Mouse (Mus musculus): ENCODE data around the gene Zcchc18. TPM values are rescaled to one million over a fixed set of nuclear protein-coding genes. Genes with fewer than 3 reads are reported as not detected.
A peak's percentile ranks its signal among the peaks of the same experiment; 100 is the strongest.

Gene Zcchc18
- total and polyA plus RNA-seq, 3 experiments = 0.04 to 0.61 TPM; not detected in 1

DNA sequence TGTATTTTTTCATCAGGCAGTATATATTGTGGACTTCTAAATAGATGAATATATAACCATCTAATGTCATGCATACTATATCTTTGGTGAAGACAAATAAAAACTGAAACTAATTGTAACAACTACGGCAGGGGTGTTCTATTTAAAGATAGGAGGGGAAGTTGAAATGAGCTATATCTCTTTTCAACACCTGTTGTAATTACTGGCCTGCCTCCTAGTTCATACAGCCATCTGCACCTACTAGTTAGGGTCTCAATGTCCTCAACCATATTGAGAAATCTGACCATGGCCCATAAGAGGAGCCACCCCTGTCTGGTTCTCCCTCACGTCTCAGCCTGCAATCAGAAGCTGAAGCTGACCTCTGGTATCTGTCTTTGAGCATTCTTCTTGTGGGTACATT is 3.3 kb downstream of the Zcchc18 start:
- no peak overlapping the region for H3K27ac ChIP-seq (ENCODE audit: control insufficient read depth, low read depth, low read length)
- no peaks in the 10 kb centered on the region for H3K9me3 ChIP-seq (replicated peaks; ENCODE audit: insufficient read depth, low read length)
- peak overlapping the region in 1 of 2 experiments; percentile 29; a peak in 1 of 4 replicates for H3K4me3 ChIP-seq (ENCODE audit: control insufficient read depth in 1 of 2, insufficient read depth in 1 of 2, low read depth in 2 of 2, low read length in 2 of 2)
- H3K4me1 ChIP-seq (ENCODE audit: control insufficient read depth in 1 of 2, insufficient read depth in 2 of 2, low read length in 2 of 2) = peaks cover 8 to 9% of the 10 kb centered on the region in 2 experiments; a peak in 3 of 4 replicates
- no peaks in the 10 kb centered on the region for H3K27me3 ChIP-seq (ENCODE audit: control insufficient read depth in 1 of 2, insufficient read depth in 2 of 2, low read length in 2 of 2)
- no peaks in the 10 kb centered on the region for H3K79me2 ChIP-seq (ENCODE audit: control insufficient read depth, insufficient read depth, low read length, poor library complexity)
- TF ChIP-seq ETS1 (IDR thresholded peaks at IDR 0.05; ENCODE audit: low read depth, low read length) (peak; percentile 55), MAZ (IDR thresholded peaks at IDR 0.05; ENCODE audit: low read depth, low read length) (no peak), GATA1 (IDR thresholded peaks at IDR 0.05; ENCODE audit: low read depth, low read length) (no peak), HCFC1 (IDR thresholded peaks at IDR 0.05; ENCODE audit: low read depth, low read length) (no peak), CHD1 (IDR thresholded peaks at IDR 0.05; ENCODE audit: low read depth, low read length) (no peak), POLR2AphosphoS2 (IDR thresholded peaks at IDR 0.05; ENCODE audit: low read length) (no peak), RCOR1 (IDR thresholded peaks at IDR 0.05; ENCODE audit: low read depth, low read length) (no peak), TBP (IDR thresholded peaks at IDR 0.05; ENCODE audit: low read depth, low read length) (no peak), EP300 (IDR thresholded peaks at IDR 0.05; ENCODE audit: low read depth in 1 of 2, low read length in 2 of 2) (peak; percentile 39 to 50), MXI1 (IDR thresholded peaks at IDR 0.05; ENCODE audit: low read depth, low read length) (no peak), ZMIZ1 (IDR thresholded peaks at IDR 0.05; ENCODE audit: low read depth, low read length) (no peak), TCF12 (IDR thresholded peaks at IDR 0.05; ENCODE audit: low read depth, low read length) (peak; percentile 65), TAL1 (IDR thresholded peaks at IDR 0.05; ENCODE audit: low read length) (peak; percentile 51), POLR2AphosphoS5 (IDR thresholded peaks at IDR 0.05; ENCODE audit: borderline replicate concordance, low read depth, low read length) (no peak), RAD21 (IDR thresholded peaks at IDR 0.05; ENCODE audit: low read depth, low read length) (no peak), GABPA (IDR thresholded peaks at IDR 0.05; ENCODE audit: low read depth, low read length) (no peak), NELFE (IDR thresholded peaks at IDR 0.05; ENCODE audit: low read depth, low read length) (no peak), MYB (IDR thresholded peaks at IDR 0.05; ENCODE audit: low read depth, low read length) (no peak), KAT2A (conservative IDR thresholded peaks at IDR 0.05; ENCODE audit: low read depth, low read length) (no peak)
- peak; percentile 32 for DNase-seq (ENCODE audit: low read depth, low spot score)
- peaks cover 0 to 20% of the 10 kb centered on the region in 2 experiments; a peak in 2 of 4 replicates for H3K36me3 ChIP-seq (ENCODE audit: control insufficient read depth in 1 of 2, insufficient read depth in 2 of 2, low read length in 2 of 2)
- no peak overlapping the region for H3K9ac ChIP-seq (ENCODE audit: control insufficient read depth, low read depth, low read length, poor library complexity, severe bottlenecking)

DNA sequence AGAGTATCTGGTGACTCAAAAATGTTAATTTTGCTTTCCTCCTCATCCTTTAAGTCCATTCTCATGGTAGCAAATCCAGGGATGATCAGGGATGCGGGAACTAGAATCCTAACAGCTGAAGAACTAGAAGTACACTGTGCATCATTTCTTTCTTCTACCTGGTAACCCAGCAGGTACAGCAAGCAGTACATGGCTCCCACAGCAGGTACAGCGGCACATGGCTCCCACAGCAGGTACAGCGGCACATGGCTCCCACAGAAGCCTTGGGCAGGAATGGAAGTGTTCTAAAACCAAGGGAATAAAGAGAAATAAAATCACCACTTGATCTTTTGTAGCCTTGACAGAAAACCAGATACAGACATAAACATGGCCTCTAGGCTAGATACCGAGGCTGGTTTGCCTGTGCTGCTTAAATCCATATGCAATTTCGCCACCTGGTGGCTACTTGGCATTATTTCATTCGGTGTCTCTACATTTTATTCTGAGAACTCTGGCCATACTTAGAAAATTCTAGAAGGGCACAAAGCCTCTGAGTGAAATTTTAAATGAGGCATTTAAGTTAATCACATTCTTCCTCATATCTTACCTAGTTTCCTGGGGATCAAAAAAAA is 22.2 kb downstream of the Zcchc18 start:
- TF ChIP-seq MYC (IDR thresholded peaks at IDR 0.05; ENCODE audit: low read depth, low read length) (no peak), NRF1 (IDR thresholded peaks at IDR 0.05; ENCODE audit: insufficient read depth, low read depth, low read length, poor library complexity, severe bottlenecking) (no peak), SMC3 (IDR thresholded peaks at IDR 0.05; ENCODE audit: low read depth, low read length) (peak; percentile 83), MXI1 (IDR thresholded peaks at IDR 0.05; ENCODE audit: low read depth, low read length) (no peak), MYB (IDR thresholded peaks at IDR 0.05; ENCODE audit: low read depth, low read length) (no peak), ZMIZ1 (IDR thresholded peaks at IDR 0.05; ENCODE audit: low read depth, low read length) (no peak), HCFC1 (IDR thresholded peaks at IDR 0.05; ENCODE audit: low read depth, low read length) (no peak), BHLHE40 (IDR thresholded peaks at IDR 0.05; ENCODE audit: borderline replicate concordance, low read depth, low read length) (no peak), E2F4 (IDR thresholded peaks at IDR 0.05; ENCODE audit: borderline replicate concordance, low read depth, low read length) (no peak), ZC3H11A (IDR thresholded peaks at IDR 0.05; ENCODE audit: low read depth, low read length) (peak; percentile 49; the same call in 1 of the 2 replicates), RAD21 (IDR thresholded peaks at IDR 0.05; ENCODE audit: low read depth, low read length) (peak; percentile 69), CTCF (IDR thresholded peaks at IDR 0.05 in 2 of 3, conservative IDR thresholded peaks at IDR 0.05 in 1 of 3; ENCODE audit: control insufficient read depth in 1 of 3, insufficient read depth in 1 of 3, low read depth in 2 of 3, low read length in 3 of 3, poor library complexity in 1 of 3, severe bottlenecking in 1 of 3) (peak; percentile 46 to 87 (median 71)), CHD1 (IDR thresholded peaks at IDR 0.05; ENCODE audit: low read depth, low read length) (no peak)
- peak; percentile 87 for DNase-seq (ENCODE audit: low read depth, low spot score)
- Histone ChIP-seq H3K79me2 (ENCODE audit: control insufficient read depth, insufficient read depth, low read length, poor library complexity) (no peaks in the 10 kb centered on the region), H3K27ac (ENCODE audit: control insufficient read depth, low read depth, low read length) (no peak overlapping the region), H3K9me3 (replicated peaks; ENCODE audit: insufficient read depth, low read length) (no peaks in the 10 kb centered on the region), H3K4me3 (ENCODE audit: control insufficient read depth in 1 of 2, insufficient read depth in 1 of 2, low read depth in 2 of 2, low read length in 2 of 2) (no peak overlapping the region), H3K36me3 (ENCODE audit: control insufficient read depth in 1 of 2, insufficient read depth in 2 of 2, low read length in 2 of 2) (peaks cover 2 to 3% of the 10 kb centered on the region in 2 experiments; a peak in 3 of 4 replicates), H3K4me1 (ENCODE audit: control insufficient read depth in 1 of 2, insufficient read depth in 2 of 2, low read length in 2 of 2) (no peaks in the 10 kb centered on the region; a peak in 1 of 4 replicates), H3K27me3 (ENCODE audit: control insufficient read depth in 1 of 2, insufficient read depth in 2 of 2, low read length in 2 of 2) (no peaks in the 10 kb centered on the region), H3K9ac (ENCODE audit: control insufficient read depth, low read depth, low read length, poor library complexity, severe bottlenecking) (no peak overlapping the region)

Measured in MEL (cell line).